Mouse (Mus musculus): ENCODE measurements around the gene Psmc4.
A peak's percentile ranks its signal among the peaks of the same experiment; 100 is the strongest.

The Psmc4 gene

DNA sequence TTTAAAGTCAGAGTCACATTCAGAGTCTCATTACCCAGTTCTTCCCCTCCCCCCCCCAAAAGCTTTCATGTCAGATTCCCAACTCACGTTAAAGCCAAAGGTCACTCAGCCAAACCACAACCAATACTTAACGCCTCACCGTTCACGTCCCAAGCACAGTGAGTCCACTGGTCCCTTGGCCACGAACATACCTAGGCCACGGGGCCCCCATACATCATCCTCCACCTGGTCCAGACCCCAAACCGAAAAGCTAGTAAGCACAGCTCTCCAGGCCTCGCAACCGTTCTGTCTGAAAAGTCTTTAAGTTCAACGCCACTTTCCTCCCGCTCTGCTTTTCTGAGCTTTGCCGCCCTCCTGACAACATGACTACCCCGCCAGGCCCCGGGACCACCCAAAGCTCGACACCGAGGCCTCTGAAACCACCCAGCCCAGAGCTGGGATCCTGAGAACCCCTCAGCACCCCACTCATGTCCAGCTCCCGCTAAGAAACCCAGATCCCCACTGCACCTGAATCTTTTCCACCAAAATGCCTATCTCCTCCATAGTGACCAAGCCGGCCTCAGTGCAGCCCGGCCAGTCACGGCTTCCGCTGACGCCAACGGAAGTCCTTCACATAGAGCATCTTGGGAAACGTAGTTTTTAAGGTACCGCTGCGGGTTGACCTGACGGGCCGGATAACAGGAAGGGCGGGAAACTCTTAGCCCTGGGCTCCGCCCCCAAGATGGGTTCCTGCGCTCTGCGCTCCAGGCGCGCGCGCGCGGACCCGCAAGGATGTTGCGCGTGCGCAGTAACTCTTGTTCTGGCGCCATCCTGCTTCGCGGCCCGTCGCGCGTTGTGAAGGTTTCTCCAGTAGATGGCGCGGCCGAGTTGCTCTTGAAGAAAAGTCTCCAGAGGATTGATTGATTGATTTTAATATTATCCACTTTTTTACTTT, at the start of gene Psmc4:
TSS of gene Psmc4 (minus strand) at position 626 of the 934 bp plus-strand sequence.
- DNase-seq = peak; percentile 99

DNA sequence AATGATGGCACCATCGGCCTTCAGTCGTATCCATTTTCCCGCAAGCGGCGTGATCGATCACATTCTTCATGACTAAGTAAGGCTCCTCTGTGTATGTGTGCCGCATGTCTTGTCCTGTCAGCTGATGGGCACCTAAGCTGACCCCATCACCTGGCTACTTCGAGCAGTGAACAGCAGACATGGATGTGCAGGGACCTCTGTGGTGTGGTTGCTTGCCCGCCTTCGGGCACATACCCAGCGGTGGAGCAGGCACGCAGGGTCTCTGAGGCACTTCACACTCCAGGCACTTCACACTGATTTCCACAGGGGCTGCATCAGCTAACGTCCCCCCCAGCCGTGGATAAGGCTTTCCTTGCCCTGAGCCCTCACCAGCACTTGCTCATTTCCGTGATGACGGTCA, 49.2 kb upstream of the Psmc4 start:
- DNase-seq = no peak

DNA sequence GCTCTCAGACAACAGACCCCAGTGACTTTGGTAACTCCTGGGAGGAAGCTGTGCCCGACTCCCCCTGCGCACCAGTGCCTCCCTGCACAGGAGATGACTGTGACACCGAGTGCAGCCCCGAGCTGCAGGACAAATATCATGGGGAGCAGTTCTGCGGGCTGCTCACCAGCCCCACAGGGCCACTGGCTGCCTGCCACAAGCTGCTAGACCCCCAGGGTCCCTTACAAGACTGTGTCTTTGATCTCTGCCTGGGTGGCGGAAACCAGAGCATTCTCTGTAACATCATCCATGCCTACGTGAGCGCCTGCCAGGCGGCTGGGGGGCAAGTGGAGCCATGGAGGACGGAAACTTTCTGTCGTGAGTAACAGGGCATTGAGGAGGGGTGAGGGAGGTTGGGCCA, 43.6 kb upstream of the Psmc4 start:
- no peak for DNase-seq

DNA sequence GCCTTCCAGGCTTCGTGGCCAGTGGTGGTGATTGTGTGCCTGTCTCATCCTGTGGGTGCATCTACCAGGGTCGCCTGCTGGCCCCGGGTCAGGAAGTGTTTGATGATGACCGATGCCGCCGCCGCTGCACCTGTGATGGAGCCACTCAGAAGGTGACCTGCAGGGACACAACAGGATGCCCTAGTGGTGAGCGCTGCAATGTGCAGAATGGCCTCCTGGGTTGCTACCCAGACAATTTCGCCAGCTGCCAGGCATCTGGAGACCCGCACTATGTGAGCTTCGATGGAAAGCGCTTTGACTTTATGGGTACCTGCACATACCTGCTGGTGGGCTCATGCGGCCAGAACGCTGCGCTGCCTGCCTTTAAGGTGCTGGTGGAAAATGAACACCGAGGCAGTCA, 36.3 kb upstream of the Psmc4 start:
- no peak for DNase-seq

DNA sequence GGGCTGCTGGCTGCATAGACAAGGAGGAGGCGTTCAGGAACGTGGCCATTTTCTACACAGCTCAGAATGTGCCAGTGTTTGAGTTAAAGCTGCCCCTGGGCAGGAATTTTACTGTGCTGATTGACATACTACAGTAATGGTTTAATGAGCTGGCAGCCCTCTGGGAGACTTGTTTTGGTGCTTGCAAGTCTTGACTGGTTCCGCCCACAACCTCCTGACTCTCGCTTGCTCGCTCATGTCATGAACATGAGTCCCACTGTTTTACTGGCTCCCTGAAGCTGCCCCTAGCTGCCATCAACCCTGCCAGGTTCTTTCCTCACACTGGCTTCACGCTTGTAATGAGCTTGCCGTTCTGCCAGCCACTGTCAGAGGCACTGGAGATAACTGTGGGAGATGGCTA, 34.3 kb upstream of the Psmc4 start:
- peak; percentile 38 for DNase-seq

DNA sequence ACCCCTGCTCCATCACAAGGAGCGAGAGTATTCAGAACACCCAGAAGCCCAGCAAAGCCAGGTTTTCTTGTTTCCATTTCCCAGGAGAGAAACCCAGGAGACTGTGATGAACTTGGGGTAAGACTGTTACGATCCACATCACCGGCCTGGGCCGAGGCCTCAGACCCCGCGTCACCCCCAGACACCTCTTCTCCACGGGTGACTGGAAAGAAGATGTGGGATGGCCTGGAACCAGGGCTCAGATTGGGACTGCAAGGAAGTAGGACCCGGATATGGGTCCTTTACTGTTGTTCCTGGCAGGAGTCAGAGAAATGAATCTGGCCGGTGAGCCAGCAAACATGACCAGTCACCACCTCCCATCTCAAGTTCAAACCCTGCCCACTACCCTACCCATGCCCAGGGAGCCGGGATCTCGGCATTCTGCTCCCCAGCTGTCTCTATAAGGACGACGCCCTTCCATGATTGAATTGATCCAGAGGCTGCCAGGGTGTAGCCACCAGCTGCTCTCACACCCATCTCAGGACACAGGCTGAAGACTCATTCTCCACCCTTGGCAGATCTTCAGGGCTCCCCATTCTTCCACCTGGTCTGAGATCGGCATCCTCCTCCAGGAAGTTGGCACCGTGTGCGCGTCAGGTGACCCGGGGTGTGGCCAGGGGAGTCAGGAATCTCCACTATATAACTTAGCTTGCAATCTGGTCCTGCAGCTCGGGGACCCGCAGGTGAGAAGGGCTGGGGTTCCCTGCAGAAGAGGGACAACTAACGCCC, 20.8 kb upstream of the Psmc4 start, which contains the start of gene Fcgbp:
TSS of gene Fcgbp (plus strand) at position 706 of the 768 bp plus-strand sequence.
- no peak for DNase-seq

DNA sequence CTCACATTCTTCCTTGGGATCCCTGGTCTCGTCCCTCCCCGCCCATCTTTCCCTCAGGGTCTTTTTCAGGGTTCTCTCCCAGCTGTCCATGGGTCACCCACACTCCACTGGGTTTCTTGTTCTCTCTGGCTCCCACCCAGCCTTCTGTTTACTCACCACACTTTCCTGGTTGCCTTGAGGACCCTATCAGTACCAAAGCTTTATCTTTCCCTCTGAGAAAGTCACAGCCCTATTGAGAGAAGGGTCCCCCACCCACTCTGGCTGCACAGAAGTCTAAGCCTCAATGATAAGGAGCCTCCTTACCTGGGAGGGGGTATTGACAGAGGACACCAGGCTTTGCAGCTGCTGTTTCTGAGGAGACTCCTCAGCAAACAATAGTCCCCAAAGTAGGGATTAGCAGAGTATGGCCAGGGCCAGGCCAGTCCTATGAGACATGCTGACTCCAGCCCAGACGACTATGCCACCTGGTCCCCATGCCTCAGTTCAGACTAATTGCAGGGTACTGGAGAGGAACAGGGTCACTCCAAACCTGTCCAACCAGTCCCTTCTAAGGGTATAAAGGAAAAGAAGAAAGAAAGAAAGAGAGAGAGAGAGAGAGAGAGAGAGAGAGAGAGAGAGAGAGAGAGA, 19.8 kb upstream of the Psmc4 start:
- no peak for DNase-seq

DNA sequence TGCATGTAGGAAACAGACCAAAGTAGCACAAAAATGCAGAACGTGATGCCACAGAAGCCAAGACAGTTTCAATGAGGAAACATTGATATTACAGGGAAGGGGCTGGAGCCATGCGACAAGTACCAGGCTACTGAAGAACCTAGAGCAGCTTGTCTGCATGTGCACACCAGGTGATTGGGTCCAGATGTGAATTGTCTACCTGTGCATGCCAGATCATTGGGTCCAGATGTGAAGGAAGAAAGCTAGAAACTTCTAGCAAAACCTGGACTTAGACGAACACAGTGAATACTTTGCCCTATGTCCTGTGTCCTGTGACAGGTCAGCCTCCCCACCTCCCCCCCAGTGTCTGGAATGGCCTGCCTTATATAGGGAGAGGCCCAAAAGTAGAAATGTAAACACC, 18.8 kb upstream of the Psmc4 start:
- no peak for DNase-seq

DNA sequence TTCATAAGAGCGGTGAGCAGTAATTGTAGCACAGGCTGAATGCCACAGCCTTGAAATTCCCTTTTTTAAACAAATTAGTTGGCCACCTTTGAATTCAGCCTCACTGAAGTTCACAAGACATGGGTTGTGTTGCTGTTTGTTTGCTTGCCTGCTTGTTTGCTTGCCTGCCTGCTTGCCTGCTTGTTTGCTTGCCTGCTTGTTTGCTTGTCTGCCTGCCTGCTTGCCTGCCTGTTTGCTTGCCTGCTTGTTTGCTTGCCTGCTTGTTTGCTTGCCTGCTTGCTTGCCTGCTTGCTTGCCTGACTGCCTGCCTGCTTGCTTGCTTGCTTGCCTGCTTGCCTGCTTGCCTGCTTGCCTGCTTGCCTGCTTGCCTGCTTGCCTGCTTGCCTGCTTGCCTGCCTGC, 10.1 kb upstream of the Psmc4 start:
- no peak for DNase-seq

DNA sequence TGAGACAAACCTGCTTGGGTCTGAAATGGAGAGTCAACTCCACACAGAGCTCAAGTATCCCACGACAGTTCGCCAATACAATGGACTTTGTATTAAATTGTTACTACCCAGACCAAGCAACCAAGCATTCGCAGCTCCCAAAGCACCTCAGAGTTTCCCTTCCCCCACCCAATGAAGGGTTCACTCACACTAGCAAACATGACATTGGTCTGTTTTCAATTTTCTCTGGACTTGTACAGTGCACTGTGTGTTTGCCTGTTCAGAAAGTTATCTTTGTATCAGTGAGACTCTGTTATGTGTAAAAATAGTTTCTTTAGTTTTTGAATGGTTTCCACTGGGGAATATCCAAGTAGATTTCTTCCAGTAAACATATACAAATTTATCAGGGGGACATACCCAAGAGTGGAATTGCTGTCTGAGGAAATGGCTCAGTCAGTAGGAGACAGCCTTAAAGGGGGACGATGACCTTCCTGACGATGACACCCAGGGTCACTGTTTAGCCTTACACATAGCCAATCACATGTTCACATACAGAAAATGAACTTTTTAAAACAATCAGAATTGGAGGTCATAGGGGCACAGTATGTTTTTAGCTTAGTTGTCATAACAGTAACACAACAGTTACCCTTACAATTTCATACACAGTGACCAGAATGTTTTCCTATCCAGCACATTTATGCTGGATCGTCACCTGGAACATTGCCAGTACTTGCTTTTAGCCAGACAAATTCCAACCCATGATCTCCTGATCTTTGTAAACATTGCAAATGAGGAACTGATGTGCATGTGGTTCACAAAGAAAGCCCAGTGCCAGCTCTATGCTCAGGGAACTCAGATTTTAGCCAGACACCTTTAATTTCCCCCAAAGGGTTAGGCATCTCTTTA, 3.4 kb upstream of the Psmc4 start:
- no peak for DNase-seq

DNA sequence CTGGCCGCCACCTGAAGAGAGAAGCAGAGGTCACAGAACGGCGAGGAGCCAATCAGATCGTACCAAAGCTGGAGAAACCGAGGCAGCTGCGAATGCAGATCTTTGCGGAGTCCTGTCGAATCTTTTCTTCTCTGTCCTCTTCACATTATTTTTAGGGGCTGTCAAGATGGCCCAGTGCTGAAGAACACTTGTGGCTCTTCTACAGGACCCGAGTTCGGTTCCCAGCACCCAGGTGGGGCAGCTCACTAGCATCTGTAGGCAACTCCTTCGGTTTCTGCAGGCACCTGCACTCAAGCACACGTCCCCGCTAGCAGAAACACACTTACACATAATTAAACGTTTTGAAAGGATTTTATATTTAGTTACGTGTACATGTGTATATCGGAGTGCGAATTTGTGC, 683 bp upstream of the Psmc4 start:
- no peak for DNase-seq

DNA sequence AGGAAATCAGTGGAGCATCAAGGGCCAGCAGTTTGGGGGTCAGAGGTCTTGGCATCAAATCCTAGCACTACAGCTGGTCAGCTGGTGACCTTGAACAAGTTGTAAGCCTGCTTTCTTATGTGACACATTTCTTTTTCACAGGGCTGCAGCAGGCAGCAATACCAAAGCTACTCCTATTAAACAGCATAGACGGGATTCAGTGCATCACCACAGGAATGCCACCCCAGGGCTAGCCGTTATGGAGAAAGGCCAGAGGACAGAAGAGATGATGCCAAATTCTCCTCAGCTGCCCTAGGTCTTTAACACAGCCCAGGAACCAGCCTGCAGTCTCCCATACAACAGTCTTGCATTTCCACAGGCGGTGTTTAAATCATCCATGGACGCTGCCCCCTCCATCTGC, 5.4 kb downstream of the Psmc4 start:
- no peak for DNase-seq

DNA sequence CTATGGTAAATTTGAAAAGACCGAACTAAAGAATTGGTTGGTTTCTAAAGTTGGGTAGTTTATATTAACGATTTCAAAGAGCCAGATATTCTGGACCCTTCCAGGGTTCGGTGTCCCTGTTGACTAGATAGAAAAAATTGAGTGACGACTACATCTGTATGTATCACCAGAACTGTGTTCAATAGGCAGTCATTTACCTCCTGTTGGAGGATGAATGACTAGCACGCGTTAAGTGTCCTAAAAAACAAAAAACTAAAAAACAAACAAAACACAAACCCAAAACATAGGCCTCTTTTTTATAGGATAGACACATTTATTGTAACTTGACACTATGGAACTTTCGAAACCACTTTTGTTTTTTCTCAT, 35.5 kb downstream of the Psmc4 start:
- no peak for DNase-seq

DNA sequence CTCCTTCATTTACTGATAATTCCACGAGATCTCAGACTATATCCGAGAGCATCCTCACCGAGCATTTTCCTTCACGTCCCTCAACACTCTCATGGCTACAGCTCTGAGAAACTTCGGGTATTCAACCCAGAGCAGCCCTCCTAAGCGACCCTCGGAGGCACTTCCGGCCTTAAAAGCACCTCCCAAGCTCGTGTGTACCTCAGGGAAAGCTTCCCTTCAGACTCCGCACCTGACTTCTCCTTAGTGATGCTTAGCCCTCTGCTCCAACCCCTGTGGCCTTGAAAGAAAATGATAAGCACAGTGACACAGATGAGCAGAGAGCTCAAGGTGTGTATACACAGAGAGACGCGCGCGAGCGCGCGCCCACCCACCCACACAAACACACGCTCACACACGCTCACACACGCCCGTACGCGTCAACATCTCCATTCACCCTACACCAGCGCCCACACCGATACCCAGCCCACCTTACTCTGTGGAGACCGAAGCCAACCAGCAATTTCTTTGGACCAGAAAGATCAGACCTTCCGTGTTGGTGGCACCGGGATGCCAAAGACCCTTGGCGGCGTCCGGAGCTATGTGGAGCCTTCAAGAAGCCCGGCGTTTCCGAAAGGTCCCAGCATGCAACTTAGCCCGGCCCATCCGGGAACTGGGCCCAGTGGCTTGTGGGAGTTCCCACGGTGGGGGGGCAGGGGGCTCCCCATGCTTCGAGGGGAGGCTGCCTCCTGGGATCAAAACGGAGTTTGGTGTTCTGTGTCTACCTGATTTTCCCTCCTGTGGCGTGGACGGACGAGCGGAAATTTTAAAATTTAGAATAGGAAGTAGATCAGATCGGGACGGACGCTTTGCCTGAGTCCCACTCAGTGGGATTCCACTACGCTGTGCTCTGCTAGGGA, 36.1 kb downstream of the Psmc4 start, which contains the start of gene Zfp850:
TSS of gene Zfp850 (minus strand) at position 567 of the 896 bp plus-strand sequence.
- DNase-seq = peak; percentile 73

DNA sequence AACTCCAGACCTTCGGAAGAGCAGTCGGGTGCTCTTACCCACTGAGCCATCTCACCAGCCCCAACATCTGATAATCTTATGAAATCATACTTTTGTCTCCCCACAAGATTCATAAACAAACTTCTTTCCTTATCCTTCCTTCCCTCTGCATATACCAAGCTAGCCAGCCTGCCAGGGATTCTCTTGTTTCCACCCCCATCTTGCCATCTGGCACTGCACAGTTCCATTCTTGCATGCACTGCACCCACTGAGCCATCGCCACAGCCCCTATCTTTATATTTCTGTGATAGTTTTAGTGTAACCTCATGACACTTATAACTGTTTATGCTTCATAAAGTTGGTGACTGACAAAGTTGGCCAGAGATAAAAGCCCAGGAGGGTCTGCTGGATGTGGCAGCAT, 39.6 kb downstream of the Psmc4 start:
- DNase-seq = peak; percentile 40
